Mouse (Mus musculus): ENCODE results near the gene Zpld1. TPM values are rescaled to one million over a fixed set of nuclear protein-coding genes. Genes with fewer than 3 reads are reported as not detected.

The Zpld1 gene
- total RNA-seq (2021) = not detected in 2 replicates
- long read RNA-seq, experiment 1 = 0 reads
- long read RNA-seq, experiment 2 = 0 reads

GRCm38 (mm10) chr16:55297886-55298285 lies at the start of gene Zpld1:
Gene Zpld1 (minus strand): TSS chr16:55297986.
- DNase-seq = no peak

DNA sequence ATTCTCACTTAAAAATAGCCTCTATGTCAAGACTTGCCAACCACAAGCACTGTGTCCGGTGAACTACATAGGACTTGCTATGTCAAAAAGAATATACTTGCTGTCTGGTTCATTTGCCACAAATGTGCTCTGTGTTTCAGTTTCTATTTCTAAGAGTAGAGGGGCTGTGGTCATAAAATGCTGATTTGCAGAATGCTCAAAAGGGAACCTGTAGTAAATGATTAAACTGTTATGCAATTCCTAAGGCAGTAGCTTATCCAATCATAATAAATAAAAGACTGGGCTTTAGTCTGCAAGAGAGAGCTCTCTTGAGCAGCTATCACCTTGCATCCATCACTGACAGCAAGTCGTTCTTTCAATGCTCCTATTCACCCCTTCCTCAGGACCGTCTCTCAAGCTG lies 47.9 kb upstream of the Zpld1 start:
- DNase-seq = no peak

- DNase-seq = no peak
These were observed 24.0 kb upstream of the Zpld1 start for GRCm38 (mm10) chr16:55321542-55322514.

DNA sequence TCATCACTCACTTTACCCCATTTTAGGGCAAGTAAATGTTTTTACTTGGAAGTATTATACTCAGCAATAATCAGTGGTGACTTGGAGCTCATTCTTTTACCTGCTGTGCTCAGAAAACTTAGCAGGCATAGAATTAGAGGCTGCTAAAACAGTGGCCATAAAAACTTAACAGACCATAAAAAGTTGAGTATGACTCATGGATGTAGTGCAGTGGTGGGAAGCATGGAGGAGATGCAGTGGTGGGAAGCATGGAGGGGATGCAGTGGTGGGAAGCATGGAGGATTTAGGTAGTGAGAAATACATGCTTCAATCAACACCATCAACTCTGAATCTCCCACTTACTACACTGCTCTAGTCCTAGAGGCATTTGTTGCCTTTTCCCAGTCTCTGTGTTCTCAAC lies 19.2 kb upstream of the Zpld1 start:
- no peak for DNase-seq

DNA sequence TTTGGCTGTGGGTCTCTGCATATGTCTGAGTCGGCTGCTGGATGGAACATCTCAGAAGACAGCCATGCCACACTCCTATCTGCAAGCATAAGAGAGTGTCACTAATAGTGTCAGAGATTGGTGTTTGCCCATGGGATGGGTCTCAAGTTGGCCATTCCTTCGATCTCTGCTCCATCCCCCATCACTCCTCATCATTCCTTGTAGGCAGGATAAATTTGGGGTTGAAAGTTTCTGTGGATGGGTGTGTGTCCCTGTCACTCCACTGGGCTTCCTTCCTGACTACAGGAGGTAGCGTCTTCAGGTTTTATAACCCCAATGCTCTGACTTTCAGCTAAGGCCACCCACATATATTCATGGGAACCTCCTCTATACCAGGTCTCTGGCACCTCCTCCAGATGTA lies 14.3 kb upstream of the Zpld1 start:
- DNase-seq = no peak

GRCm38 (mm10) chr16:55282696-55283095 lies 15.1 kb downstream of the Zpld1 start:
- no peak for DNase-seq

- DNase-seq = no peak
These were observed 20.3 kb downstream of the Zpld1 start for GRCm38 (mm10) chr16:55277447-55277846.

DNA sequence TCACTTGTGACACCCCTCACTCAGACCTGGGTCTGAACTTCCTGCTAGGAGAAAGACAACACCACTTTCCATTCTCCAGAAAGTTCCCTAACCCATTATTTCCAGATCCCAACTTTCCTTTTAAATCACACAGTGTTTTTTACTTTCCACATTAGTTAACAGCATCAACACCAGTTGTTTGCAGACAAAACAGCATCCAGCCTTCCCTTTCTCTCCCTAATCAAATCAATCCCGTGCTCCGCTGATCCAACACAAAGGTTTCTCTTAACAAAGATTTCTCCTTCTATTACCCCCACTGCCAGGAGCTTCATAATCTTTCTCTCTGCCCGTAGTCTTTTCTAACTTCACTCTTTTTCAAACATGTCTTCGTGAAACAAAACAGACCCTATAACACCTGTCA lies 32.5 kb downstream of the Zpld1 start:
- DNase-seq = no peak

DNA sequence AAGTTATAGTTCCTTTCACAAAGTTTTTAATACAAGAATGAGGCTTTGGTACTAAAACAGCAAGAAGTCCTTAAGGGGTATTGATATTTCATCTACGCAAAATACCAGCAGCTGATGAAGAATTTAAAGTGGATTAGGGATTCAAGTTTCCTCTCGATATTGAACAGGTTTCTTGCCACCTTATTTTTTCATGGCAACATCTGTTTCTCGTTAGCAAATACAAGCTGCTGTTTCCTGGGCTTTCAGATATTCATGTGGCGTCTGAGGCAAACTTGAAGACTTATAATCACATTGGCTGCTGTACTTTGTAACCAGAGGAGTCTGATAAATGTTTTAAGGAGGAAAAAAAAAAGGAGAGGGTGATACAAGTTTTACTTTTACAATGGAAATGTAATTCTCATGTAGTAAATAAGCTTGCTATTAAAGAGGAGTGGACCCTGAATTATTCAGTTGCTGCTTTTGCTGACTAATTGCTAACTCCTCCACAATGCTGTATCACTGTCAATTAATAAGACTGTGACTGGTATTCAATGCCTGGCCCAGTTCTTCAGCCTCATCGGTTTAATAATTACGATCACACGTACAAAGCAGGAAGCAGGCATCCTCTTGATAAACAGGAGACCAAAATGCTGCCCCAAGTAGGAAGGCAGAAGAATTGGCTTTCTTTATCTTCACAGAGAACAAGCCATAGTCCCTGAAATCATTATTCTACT lies 36.8 kb downstream of the Zpld1 start:
- DNase-seq = no peak

GRCm38 (mm10) chr16:55259719-55260118 lies 38.1 kb downstream of the Zpld1 start:
- no peak for DNase-seq

- no peak for DNase-seq
These were observed 56.8 kb downstream of the Zpld1 start for GRCm38 (mm10) chr16:55240996-55241395.

DNA sequence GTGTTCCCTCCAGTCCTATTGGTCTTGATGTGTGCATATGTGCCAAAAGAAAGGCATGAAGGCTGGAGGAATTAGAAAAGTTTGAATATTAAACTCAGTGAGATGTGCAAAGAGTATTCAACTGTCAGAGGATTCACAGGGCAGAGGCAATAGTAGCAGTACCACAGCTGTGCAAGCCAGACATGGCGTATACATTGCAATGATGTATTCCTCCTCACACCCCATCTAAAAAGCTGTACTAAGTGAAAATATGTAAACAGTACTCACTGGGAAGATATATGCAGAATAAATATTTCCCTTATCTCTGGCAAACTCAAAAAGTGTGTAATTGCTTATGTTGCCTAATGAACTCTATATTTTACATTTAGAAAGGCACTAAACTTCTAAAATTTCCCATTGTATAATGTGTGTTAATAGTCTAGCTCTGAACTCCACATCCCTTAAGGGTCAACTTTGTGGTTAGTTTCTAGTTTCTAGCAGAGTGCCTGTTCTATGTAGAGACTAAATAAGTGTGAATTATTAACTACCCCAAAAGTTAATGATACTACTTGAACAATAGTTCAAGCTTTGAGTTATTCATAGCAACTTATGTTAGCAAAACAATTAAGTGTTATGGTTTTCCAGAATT lies 68.7 kb downstream of the Zpld1 start:
- DNase-seq = no peak

DNA sequence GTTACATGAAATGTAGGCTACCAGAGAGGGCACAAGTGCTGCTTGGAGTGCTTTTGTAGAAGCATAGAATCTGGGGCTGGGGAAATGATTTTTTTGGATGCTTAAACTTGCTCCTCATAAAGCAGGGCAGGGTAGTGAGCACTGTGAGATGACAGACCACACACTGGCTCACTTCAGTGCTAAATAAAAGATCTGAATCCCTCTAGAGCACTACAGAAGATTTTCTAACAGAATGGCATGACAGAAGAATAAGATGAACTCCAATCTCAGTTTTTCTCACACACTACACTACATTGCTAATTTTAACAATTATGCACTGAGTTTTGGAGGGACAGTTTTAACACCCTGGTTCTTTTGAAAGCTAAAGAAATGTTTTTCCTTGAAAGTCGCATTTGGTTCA lies 93.8 kb downstream of the Zpld1 start:
- DNase-seq = no peak

- DNase-seq = no peak
These were observed 107.4 kb downstream of the Zpld1 start for GRCm38 (mm10) chr16:55190397-55190796.

DNA sequence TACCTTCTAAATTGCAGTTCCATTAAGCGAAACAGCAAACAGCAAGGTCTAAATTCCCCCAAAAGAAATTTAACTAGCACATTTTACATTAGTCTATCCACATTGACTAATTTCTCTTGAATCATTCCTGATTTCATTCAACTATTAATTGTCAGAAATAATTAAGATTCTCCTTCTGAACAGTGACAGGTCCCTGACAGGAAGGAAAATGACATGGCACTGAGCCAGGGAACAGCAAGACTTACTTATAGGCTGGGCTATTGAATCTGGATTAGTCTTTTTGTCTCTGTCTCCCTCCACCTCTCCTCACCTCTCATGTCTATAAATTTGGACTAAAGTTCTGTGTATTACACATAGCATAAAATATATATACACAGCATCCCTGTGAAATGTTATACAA lies 112.4 kb downstream of the Zpld1 start:
- no peak for DNase-seq

Measured in adrenal gland, postnatal 14 days (tissue).